9 mouse cellular contexts compared by ENCODE assay signal in the genomic region with DNA sequence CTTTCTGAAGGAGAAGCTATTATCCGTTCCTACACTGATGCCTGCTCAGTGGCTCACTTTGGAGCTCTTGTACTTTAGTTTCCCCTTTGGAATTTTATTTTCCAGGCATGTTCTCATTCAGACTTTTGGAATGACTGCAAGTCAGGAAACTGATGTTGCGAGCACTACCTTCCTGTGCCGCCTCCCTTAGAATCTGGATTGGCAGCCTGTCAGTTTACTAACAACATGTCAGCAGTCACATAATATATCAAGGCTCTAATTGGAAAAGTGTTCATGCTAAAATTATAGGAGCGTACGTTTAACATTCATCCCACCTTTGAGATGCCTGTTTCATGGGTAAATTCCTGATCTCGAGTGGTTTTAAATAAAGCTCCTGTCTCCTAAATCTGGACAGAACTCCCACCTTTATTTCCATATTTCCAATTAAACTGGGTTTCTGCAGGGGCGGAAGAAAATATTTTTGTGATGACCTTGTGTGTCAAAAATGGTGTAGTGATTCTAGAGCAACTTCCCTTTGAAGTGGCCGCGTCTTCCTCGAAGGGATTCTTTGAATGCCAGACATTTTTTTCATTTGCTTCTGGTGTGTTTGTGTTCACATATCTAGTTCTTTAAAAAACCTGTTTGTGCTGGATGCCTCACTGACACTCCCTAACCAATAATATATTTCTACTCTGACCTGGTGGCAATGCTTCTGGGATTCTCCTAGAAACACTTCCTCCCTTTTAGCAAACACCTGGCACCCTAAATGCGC. TPM values are rescaled to one million over a fixed set of nuclear protein-coding genes. Genes with fewer than 3 reads are reported as not detected.
DNase-seq lines count a peak whose midpoint lies in the region; ATAC-seq and TF ChIP-seq lines count a peak whose summit lies in the region.
"Had no signal": no experiment of that assay in that cellular context is flagged by ENCODE, and none has a peak within 500 bp of the region (broad histone marks: within the 10 kb centered on the region; RNA-seq: fewer than 3 reads in every experiment).

No protein-coding gene starts in this region.

- WGBS in intestine, embryonic 15.5 days, result 39% methylated on average over 11 of the region's 11 CpGs

- H3K36me3 ChIP-seq in intestine, embryonic 15.5 days, result no peaks in the 10 kb centered on the region

- TF ChIP-seq CTCF in layer of hippocampus, adult 2 months (conservative IDR thresholded peaks at IDR 0.05), result no peak

- no peaks in the 10 kb centered on the region for H3K9me3 ChIP-seq in intestine, embryonic 15.5 days

- H3K9ac ChIP-seq in intestine, embryonic 15.5 days, result no peak overlapping the region

- peak; percentile 28 to 72 for DNase-seq in adrenal gland, adult (ENCODE audit: inconsistent age in 2 of 2, low spot score in 1 of 2)
- no peak for DNase-seq in adrenal gland, postnatal 25 days
- peak in 1 of 2 experiments; percentile 7 for DNase-seq in layer of hippocampus, adult 2 months (ENCODE audit: low spot score in 2 of 2)
- no peak for DNase-seq in layer of hippocampus, postnatal 14 days (ENCODE audit: low spot score in 2 of 2)
- peak; percentile 70 for DNase-seq in lung, postnatal 36 days
- no peak for DNase-seq in cerebellum, adult 11-12 months
- no peak for DNase-seq in gastrocnemius, adult 18-20 months (ENCODE audit: low spot score)
- DNase-seq: layer of hippocampus, adult 9-11 months had no signal

- H3K4me1 ChIP-seq in intestine, embryonic 15.5 days (replicated peaks), result peaks cover 7% of the 10 kb centered on the region; the same call in 1 of the 2 replicates

- H3K4me2 ChIP-seq in intestine, embryonic 15.5 days (replicated peaks), result peak overlapping the region; percentile 43

- H3K27ac ChIP-seq in layer of hippocampus, adult 2 months, result peak overlapping the region; percentile 64
- H3K27ac ChIP-seq in intestine, embryonic 15.5 days, result no peak overlapping the region; the same call in 1 of the 2 replicates

- peak overlapping the region; percentile 23; the same call in 1 of the 2 replicates for H3K4me3 ChIP-seq in layer of hippocampus, adult 2 months
- H3K4me3 ChIP-seq in intestine, embryonic 15.5 days (replicated peaks), result 0 out of 2 replicates have a peak overlapping the region, but pooled peaks have one; percentile 2

- no peaks in the 10 kb centered on the region for H3K27me3 ChIP-seq in intestine, embryonic 15.5 days (replicated peaks)

- no peak for ATAC-seq in intestine, embryonic 15.5 days

RNA-seq across cellular contexts. Expression of a gene that starts 26.1 kb away (rescaled TPM):
- total RNA-seq in adrenal gland, postnatal 25 days (2021), result 19.7 and 20.7 TPM in 2 replicates
- 100 to 1,000 TPM; 253 to 265 TPM for total RNA-seq in layer of hippocampus, adult 2 months (2021)
- total RNA-seq in layer of hippocampus, postnatal 14 days (2021), result 100 to 1,000 TPM; 193 to 215 TPM
- polyA plus RNA-seq in intestine, embryonic 15.5 days (2015; fragmentation: Nextera tagmentation; extraction: Ambion mirVana), result 5.7 and 7.1 TPM in 2 replicates
- total RNA-seq in gastrocnemius, adult 18-20 months (2021), result 10 to 100 TPM in 1 of 2 experiments, 1 to 10 TPM in 1; 8.2 to 10.1 TPM

RNA-seq across cellular contexts. Expression of a gene that starts 26.1 kb away (rescaled TPM):
- total RNA-seq in adrenal gland, postnatal 25 days (2021), result 15.1 and 23.8 TPM in 2 replicates
- total RNA-seq in layer of hippocampus, adult 2 months (2021), result 10 to 100 TPM; 24.2 to 26.5 TPM
- total RNA-seq in layer of hippocampus, postnatal 14 days (2021), result 10 to 100 TPM; 24.1 to 26.1 TPM
- 31.4 and 34.3 TPM in 2 replicates for polyA plus RNA-seq in intestine, embryonic 15.5 days (2015; fragmentation: Nextera tagmentation; extraction: Ambion mirVana)
- total RNA-seq in gastrocnemius, adult 18-20 months (2021), result 1 to 10 TPM; 8.0 to 9.1 TPM

Comparison
In these comparisons a context has a peak if more than half of its experiments do, and no peak if none do; other contexts are left out.
1. DNase-seq: peak in adrenal gland, adult (2 of 2) and lung, postnatal 36 days (single experiment); none in adrenal gland, postnatal 25 days (single experiment), layer of hippocampus, postnatal 14 days (0 of 2), cerebellum, adult 11-12 months (single experiment) and gastrocnemius, adult 18-20 months (single experiment).